Mouse (Mus musculus): Measurements from ENCODE around the gene Selenom.

The Selenom gene

GRCm38 (mm10) chr11:3549791-3550190, 35.3 kb downstream of the Selenom start:
- no peak for DNase-seq (ENCODE audit: low read depth)

- DNase-seq (ENCODE audit: low read depth), result no peak
Observed at GRCm38 (mm10) chr11:3554976-3555375, 40.5 kb downstream of the Selenom start.

GRCm38 (mm10) chr11:3557852-3558251, 43.4 kb downstream of the Selenom start:
- no peak for DNase-seq (ENCODE audit: low read depth)

GRCm38 (mm10) chr11:3560202-3560601, 45.7 kb downstream of the Selenom start:
- DNase-seq (ENCODE audit: low read depth), result peak; percentile 81

GRCm38 (mm10) chr11:3563853-3564252, 49.4 kb downstream of the Selenom start:
- no peak for DNase-seq (ENCODE audit: low read depth)

- no peak for DNase-seq (ENCODE audit: low read depth)
Observed at GRCm38 (mm10) chr11:3564451-3564850, 50.0 kb downstream of the Selenom start.

- no peak for DNase-seq (ENCODE audit: low read depth)
Observed at GRCm38 (mm10) chr11:3566018-3566417, 51.5 kb downstream of the Selenom start.
